Mouse (Mus musculus) cerebellum, adult 8-10 months (tissue): ENCODE data around the gene Slc51b.

Experiments
- DNase-seq: peaks from one replicate; pipeline ENCODE4 v3.0.0; 2022

Slc51b gene

DNA sequence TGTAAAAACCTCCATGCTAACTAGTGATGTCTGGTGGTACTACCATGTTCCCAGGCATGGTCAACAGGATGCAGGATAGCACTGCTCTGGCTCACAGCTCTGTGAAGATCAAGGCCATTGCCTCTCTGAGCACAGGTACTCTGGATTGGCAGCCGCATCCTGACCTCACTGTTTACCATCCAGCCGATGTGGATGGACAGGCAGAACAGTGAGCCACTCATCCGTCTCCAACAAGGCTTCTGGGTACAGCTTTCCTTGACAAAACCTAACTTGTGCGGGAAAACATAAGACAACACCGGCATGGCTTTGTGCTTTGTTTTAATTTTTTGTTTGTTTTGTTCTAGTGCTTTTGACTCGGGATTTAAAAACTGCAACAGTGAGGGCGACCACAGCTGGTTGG lies 57.0 kb downstream of the Slc51b start:
- no peak for DNase-seq

DNA sequence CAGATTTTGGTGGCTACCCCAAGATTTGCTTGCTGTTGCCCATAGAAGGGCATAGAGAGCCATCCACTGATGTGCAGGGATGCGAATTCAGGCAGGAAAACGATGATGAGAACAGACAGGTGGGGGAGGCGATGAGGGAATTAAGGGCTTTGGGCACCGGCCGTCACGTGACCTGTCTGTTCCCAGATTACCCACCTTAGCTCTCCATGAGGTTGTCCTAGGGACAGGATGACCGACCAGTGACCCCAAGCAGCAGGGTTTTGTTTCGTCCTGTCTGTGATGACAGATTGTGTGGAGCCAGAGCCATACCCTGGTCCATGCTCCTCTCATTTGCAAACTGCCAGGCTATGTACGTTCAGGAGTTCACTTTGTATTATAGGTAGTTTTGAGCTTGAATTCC lies 59.1 kb downstream of the Slc51b start:
- DNase-seq, result no peak
